Mouse (Mus musculus): ENCODE data around the gene Samd8. TPM values are rescaled to one million over a fixed set of nuclear protein-coding genes. Genes with fewer than 3 reads are reported as not detected.

Gene Samd8
- polyA plus RNA-seq, 1 experiment from 2014 or later, result 15.0 TPM

DNA sequence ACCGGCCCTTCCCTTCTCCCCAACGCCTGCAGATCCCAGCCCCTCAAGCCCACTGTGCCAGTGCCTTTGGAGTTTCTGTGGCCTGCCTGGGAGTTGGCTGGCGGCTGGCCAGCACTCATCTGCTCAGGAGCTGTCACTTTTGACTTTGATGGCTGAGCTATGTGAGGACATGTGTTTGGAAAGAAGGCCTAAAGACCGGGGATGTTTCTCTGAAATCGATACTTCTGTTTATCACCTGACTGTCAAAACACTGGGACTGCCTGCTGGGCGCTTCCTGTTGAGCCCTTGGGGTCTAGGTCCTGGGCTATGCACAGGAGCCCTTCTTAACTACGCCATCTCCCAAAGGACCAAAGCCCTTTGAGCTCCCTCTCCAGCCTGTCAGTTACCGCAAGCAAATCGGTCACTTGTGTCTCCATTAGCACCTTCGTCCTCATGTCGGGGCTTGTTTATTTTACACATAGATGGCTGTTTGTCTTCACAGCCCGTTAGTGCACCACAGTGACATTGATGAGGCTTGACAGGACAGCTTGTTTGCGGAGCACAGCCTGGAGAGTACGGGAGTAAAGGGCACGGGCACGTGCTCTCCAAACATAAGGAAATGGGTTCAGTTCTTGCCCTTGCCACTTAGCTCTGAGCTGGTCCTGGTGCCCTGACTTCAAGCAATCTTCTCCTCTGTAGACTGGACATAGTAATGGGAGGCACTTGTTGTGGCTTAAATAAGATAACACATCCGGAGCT is 30.5 kb upstream of the Samd8 start:
- no peaks in the 10 kb centered on the region for H3K36me3 ChIP-seq (ENCODE audit: control insufficient read depth, insufficient read depth, low read length)
- no peak overlapping the region for H3K9ac ChIP-seq (replicated peaks; ENCODE audit: low read depth, low read length)
- H3K4me2 ChIP-seq (replicated peaks; ENCODE audit: low read depth, low read length), result no peak overlapping the region
- H3K4me1 ChIP-seq (ENCODE audit: control insufficient read depth, insufficient read depth, low read length), result no peaks in the 10 kb centered on the region
- H3K4me3 ChIP-seq (ENCODE audit: low read depth, low read length), result no peak overlapping the region
- no peaks in the 10 kb centered on the region for H3K27me3 ChIP-seq (ENCODE audit: control insufficient read depth, insufficient read depth, low read length)
- 18% methylated on average over 17 of the region's 17 CpGs for WGBS
- H3K27ac ChIP-seq (ENCODE audit: low read length), result no peak overlapping the region
- H3K9me3 ChIP-seq (ENCODE audit: control insufficient read depth, low read depth, low read length), result no peaks in the 10 kb centered on the region
- ATAC-seq (ENCODE audit: insufficient number of reproducible peaks, insufficient read depth, low FRiP score, low read depth), result no peak

DNA sequence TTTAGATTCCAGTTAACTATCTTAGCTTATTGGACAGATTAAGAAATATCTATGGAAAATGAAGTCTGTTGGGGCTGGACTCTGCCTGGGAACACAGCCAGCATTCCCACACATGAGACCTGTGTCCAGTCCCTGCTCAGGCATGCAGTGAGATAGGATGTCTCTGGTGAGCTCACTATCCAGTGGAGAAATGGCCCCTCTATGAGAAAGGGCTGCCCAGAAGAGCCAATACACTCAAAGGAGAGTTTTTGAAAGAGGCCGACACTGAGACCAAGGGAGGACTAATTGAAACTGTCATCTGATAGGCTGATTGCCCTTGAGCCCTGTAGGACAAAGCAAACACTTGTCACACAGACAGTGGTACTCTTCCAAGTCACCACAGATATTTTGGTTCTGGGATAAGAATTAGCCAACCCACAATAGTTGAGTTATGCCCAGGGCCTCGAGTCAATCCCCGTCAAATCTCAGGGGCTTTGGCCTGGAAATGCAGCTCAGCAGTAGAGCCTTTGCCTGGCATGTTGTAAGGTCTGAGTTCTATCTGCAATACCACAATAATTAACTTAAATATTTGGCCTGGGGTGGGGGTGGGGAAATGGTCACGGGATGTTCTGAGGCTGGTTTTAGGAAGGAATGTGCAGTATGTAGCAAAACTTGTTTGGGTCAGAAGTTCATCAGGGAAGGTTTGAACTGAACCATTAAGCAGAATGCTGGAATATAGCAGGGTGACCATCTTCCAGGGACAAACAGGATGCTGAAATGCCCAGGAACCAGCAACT is 29.7 kb upstream of the Samd8 start:
- Histone ChIP-seq H3K4me3 (ENCODE audit: low read depth, low read length) (no peak overlapping the region), H3K9me3 (ENCODE audit: control insufficient read depth, low read depth, low read length) (no peaks in the 10 kb centered on the region), H3K9ac (replicated peaks; ENCODE audit: low read depth, low read length) (no peak overlapping the region), H3K27me3 (ENCODE audit: control insufficient read depth, insufficient read depth, low read length) (no peaks in the 10 kb centered on the region), H3K4me1 (ENCODE audit: control insufficient read depth, insufficient read depth, low read length) (no peaks in the 10 kb centered on the region), H3K36me3 (ENCODE audit: control insufficient read depth, insufficient read depth, low read length) (no peaks in the 10 kb centered on the region), H3K27ac (ENCODE audit: low read length) (no peak overlapping the region), H3K4me2 (replicated peaks; ENCODE audit: low read depth, low read length) (no peak overlapping the region)
- 72% methylated on average over 4 of the region's 4 CpGs for WGBS
- no peak for ATAC-seq (ENCODE audit: insufficient number of reproducible peaks, insufficient read depth, low FRiP score, low read depth)

GRCm38 (mm10) chr14:21722021-21722698 is 28.2 kb upstream of the Samd8 start:
- Histone ChIP-seq H3K4me3 (ENCODE audit: low read depth, low read length) (no peak overlapping the region), H3K36me3 (ENCODE audit: control insufficient read depth, insufficient read depth, low read length) (no peaks in the 10 kb centered on the region), H3K27me3 (ENCODE audit: control insufficient read depth, insufficient read depth, low read length) (no peaks in the 10 kb centered on the region), H3K9ac (replicated peaks; ENCODE audit: low read depth, low read length) (no peak overlapping the region), H3K27ac (ENCODE audit: low read length) (no peak overlapping the region), H3K9me3 (ENCODE audit: control insufficient read depth, low read depth, low read length) (no peaks in the 10 kb centered on the region), H3K4me1 (ENCODE audit: control insufficient read depth, insufficient read depth, low read length) (no peaks in the 10 kb centered on the region), H3K4me2 (replicated peaks; ENCODE audit: low read depth, low read length) (no peak overlapping the region)
- ATAC-seq (ENCODE audit: insufficient number of reproducible peaks, insufficient read depth, low FRiP score, low read depth), result no peak
- 86% methylated on average over 8 of the region's 8 CpGs for WGBS

DNA sequence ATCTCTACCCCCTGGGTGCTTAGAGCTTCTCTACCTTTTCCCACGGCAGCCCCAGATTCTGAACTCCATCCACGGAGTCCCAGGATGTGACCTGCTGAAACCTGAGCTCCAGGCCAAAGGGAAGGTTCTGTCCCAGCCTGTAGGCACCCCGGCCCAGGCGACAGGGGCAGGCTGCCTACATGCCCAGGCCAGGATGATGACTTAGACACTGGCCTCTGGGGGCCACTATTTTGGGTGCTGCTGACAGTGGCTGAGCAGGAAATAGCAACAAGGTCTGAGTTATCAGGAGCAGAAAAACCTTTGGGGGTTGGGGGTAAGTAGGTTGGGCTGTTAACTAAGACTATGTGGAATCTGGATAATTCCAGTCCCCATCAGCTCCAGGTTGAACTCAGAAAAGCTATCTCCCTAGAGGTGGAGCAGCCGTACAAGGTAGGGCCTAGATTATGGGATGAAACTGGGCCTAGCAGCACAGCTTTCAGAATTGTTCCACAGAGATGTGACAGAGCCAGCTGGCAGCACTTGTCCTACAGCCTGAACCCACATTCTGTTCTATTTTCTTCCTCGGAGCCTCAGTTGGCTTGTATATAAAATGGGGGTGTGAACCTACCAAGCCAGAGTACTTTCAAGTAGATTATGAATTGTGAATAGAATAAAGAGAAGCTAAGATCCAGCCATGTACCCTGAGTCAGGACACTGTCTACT is 21.1 kb upstream of the Samd8 start:
- WGBS, result 73% methylated on average over 6 of the region's 6 CpGs
- no peak for ATAC-seq (ENCODE audit: insufficient number of reproducible peaks, insufficient read depth, low FRiP score, low read depth)

GRCm38 (mm10) chr14:21729936-21730335 is 20.4 kb upstream of the Samd8 start:
- Histone ChIP-seq H3K27me3 (ENCODE audit: control insufficient read depth, insufficient read depth, low read length) (no peaks in the 10 kb centered on the region), H3K4me1 (ENCODE audit: control insufficient read depth, insufficient read depth, low read length) (no peaks in the 10 kb centered on the region), H3K36me3 (ENCODE audit: control insufficient read depth, insufficient read depth, low read length) (no peaks in the 10 kb centered on the region), H3K4me3 (ENCODE audit: low read depth, low read length) (no peak overlapping the region), H3K9me3 (ENCODE audit: control insufficient read depth, low read depth, low read length) (no peaks in the 10 kb centered on the region), H3K27ac (ENCODE audit: low read length) (no peak overlapping the region), H3K4me2 (replicated peaks; ENCODE audit: low read depth, low read length) (no peak overlapping the region), H3K9ac (replicated peaks; ENCODE audit: low read depth, low read length) (no peak overlapping the region)
- ATAC-seq (ENCODE audit: insufficient number of reproducible peaks, insufficient read depth, low FRiP score, low read depth), result no peak
- WGBS, result 91% methylated on average over 4 of the region's 4 CpGs

More for the DNA sequence above, 21.1 kb upstream of the Samd8 start:
- H3K27me3 ChIP-seq (ENCODE audit: control insufficient read depth, insufficient read depth, low read length), result no peaks in the 10 kb centered on the region
- no peaks in the 10 kb centered on the region for H3K9me3 ChIP-seq (ENCODE audit: control insufficient read depth, low read depth, low read length)
- no peak overlapping the region for H3K27ac ChIP-seq (ENCODE audit: low read length)
- H3K4me2 ChIP-seq (replicated peaks; ENCODE audit: low read depth, low read length), result no peak overlapping the region
- H3K36me3 ChIP-seq (ENCODE audit: control insufficient read depth, insufficient read depth, low read length), result no peaks in the 10 kb centered on the region
- no peak overlapping the region for H3K9ac ChIP-seq (replicated peaks; ENCODE audit: low read depth, low read length)
- no peaks in the 10 kb centered on the region for H3K4me1 ChIP-seq (ENCODE audit: control insufficient read depth, insufficient read depth, low read length)
- H3K4me3 ChIP-seq (ENCODE audit: low read depth, low read length), result no peak overlapping the region

DNA sequence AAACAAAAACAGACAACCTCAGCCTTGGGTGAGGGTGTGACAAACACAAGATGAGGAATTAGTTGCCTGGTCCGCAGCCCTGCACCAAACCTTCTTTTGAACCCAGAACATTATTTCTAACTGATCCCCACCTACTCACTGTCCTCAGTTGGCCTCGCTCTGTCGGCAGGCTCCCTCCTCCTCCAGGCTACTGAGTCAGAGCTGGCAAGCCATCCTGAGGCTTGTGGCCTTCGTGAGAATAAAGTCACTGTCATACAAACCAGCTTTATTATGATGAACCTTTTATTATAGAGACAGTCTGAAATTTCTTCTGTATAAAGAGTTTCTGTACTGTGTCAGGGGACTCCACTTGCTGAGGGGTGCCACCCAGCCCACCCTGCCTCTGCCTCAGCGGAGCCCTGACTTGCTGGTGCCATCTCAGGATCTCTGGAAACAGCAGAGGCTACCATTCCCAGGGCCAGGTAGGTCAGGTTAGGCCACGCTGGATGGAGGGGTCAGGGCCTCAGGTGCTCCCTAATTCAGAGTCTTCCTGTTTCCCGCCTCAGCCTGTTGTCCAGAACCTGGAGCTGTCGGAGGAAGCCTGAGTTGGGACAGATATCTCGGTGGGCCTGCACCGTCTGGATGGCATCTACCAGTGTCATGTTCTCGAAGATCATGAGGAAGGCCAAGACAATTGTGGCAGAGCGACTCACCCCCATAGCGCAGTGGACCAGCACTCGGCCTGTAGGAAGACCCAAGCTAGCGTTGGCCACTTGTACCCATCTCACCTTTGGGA is 17.0 kb upstream of the Samd8 start:
- H3K9me3 ChIP-seq (ENCODE audit: control insufficient read depth, low read depth, low read length), result no peaks in the 10 kb centered on the region
- WGBS, result 87% methylated on average over 15 of the region's 15 CpGs
- no peak for ATAC-seq (ENCODE audit: insufficient number of reproducible peaks, insufficient read depth, low FRiP score, low read depth)
- H3K4me2 ChIP-seq (replicated peaks; ENCODE audit: low read depth, low read length), result no peak overlapping the region
- no peaks in the 10 kb centered on the region for H3K36me3 ChIP-seq (ENCODE audit: control insufficient read depth, insufficient read depth, low read length)
- H3K27me3 ChIP-seq (ENCODE audit: control insufficient read depth, insufficient read depth, low read length), result no peaks in the 10 kb centered on the region
- no peak overlapping the region for H3K27ac ChIP-seq (ENCODE audit: low read length)
- no peaks in the 10 kb centered on the region for H3K4me1 ChIP-seq (ENCODE audit: control insufficient read depth, insufficient read depth, low read length)
- no peak overlapping the region for H3K4me3 ChIP-seq (ENCODE audit: low read depth, low read length)
- no peak overlapping the region for H3K9ac ChIP-seq (replicated peaks; ENCODE audit: low read depth, low read length)

DNA sequence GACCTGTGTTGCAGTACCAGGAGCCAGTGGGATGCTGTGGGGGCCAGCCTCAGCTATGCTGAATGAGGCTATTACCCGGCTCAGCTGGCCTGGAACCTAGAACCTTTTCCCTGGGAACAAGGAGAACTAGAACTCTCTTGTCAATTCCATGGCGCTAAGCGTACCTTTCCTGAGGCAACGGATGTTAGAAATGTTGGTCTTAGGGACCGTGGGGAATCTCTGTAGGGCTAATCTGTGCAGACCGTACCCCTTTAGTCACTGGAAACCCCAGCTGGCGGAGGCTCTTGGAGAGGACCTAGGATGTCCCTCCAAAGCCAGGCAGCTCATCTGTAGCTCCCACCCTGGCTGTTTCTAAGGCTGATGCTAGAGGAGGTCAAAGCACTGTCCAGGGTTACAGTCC is 10.0 kb upstream of the Samd8 start:
- ATAC-seq (ENCODE audit: insufficient number of reproducible peaks, insufficient read depth, low FRiP score, low read depth), result no peak

More for the DNA sequence above, 10.0 kb upstream of the Samd8 start:
- Histone ChIP-seq H3K4me2 (replicated peaks; ENCODE audit: low read depth, low read length) (no peak overlapping the region), H3K4me1 (ENCODE audit: control insufficient read depth, insufficient read depth, low read length) (no peaks in the 10 kb centered on the region), H3K9ac (replicated peaks; ENCODE audit: low read depth, low read length) (no peak overlapping the region), H3K9me3 (ENCODE audit: control insufficient read depth, low read depth, low read length) (no peaks in the 10 kb centered on the region), H3K27ac (ENCODE audit: low read length) (no peak overlapping the region), H3K36me3 (ENCODE audit: control insufficient read depth, insufficient read depth, low read length) (no peaks in the 10 kb centered on the region), H3K4me3 (ENCODE audit: low read depth, low read length) (no peak overlapping the region), H3K27me3 (ENCODE audit: control insufficient read depth, insufficient read depth, low read length) (no peaks in the 10 kb centered on the region)
- 94% methylated on average over 7 of the region's 7 CpGs for WGBS
